Mouse (Mus musculus): ENCODE measurements at regions not wholly inside any gene's neighbourhood (a gene's known extent, or its start where the extent isn't known, plus 50 kb on each side); places are given as distances from the start of the nearest gene placed in this dataset.

DNA sequence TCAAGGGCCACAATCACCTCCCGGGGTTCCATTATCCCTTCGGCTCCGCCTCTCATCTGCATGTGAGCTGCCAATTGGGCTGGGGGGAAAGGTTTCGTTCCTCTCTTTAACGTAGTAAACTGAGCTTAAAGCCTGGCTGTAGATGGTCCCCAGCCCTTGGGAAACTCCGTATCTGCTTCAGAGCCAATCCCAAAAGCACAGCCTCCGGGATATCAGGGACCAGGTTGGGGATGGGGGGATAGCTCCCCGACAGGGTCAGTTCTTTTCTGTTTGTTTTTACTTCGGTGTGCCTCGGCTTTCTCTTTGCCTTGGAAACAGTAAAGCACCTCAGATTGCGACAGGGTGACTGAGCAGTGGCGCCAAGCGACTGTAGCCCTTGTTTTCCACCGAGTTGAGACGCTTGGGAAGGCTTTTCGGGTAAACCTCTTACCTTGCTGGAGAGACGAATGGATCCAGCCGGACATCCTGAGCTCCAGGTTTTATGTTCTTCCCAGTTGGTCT, 64.5 kb downstream of the Tfap2c start:
- peak; percentile 71 for DNase-seq (ENCODE audit: low read depth, low spot score)

- DNase-seq (ENCODE audit: low read depth, low spot score), result no peak
These were observed 65.8 kb downstream of the Tfap2c start for GRCm38 (mm10) chr2:172615148-172615547.

GRCm38 (mm10) chr2:172615582-172615981, 66.2 kb downstream of the Tfap2c start:
- no peak for DNase-seq (ENCODE audit: low read depth, low spot score)

- DNase-seq (ENCODE audit: low read depth, low spot score), result peak; percentile 58
These were observed 69.8 kb downstream of the Tfap2c start for GRCm38 (mm10) chr2:172619168-172619567.

- DNase-seq (ENCODE audit: low read depth, low spot score), result no peak
These were observed 70.6 kb downstream of the Tfap2c start for GRCm38 (mm10) chr2:172620001-172620400.

- DNase-seq (ENCODE audit: low read depth, low spot score), result no peak
These were observed 74.3 kb downstream of the Tfap2c start for GRCm38 (mm10) chr2:172623707-172624106.

DNA sequence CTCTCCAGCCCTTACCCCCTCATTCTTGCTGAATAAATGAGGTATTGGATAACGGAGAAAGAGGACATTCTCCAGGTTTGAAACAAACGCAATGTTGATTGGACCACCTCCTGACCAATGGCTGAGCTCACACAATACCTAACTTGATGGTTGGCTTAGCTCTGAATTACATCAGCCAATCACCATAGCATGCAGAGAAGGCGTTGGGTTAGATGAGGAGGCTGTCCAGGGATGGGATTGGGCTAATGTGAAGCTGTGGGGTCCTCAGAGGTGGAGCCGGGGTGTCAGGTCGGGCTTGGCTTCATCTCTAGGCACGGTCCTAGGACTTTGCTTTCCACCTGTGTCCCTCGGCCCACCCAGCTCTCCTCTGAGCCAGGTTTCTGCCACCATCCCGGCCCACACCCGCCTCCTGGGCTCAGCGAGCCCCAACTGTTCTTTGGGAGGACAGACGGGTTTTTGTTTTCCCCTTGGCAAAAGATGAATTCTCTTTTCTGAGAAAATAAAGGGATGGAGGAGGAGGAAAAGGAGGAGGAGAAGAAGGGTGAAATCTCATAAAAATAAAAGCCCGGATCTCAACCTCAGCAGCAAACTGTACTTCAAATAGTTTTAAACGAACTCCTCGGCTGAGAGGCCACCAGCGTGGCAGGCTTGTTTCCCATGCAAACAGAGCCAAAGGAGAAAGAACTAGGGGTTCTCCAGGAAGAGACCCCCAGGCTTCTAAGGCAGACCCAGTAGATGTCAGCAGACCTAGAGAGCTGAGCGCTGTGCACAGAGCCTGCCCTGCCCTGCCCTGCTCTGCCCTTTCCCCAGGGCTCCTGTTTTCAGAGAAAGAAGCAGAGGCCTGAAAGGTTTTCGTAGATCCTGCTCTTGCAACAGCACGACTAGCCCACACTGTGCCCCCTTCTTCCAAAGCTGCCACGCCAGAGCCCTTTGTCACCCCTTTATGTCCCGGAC, 78.2 kb downstream of the Tfap2c start:
- peak; percentile 80 for DNase-seq (ENCODE audit: low read depth, low spot score)

- no peak for DNase-seq (ENCODE audit: low read depth, low spot score)
These were observed 80.9 kb downstream of the Tfap2c start for GRCm38 (mm10) chr2:172630333-172630732.

DNA sequence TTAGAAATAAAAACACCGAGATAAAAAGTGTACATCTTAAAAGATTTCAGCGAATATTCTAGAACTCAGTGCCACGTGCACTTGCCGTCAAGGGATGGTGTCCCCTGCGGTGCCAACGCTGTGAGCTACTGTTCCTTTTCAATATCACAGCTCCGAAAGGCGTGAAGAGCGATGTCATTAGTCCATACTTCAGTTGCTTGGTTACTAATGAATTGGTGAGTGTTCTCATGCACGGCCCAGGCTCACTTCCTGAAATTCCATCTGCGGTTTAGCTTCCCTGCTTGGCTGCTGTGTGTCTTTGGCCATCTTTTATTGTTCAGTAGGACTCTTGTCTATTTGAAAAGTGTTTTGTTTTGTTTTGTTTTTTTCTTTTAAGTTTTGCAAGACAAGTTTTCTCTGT, 93.2 kb downstream of the Tfap2c start:
- DNase-seq (ENCODE audit: low read depth, low spot score), result no peak

DNA sequence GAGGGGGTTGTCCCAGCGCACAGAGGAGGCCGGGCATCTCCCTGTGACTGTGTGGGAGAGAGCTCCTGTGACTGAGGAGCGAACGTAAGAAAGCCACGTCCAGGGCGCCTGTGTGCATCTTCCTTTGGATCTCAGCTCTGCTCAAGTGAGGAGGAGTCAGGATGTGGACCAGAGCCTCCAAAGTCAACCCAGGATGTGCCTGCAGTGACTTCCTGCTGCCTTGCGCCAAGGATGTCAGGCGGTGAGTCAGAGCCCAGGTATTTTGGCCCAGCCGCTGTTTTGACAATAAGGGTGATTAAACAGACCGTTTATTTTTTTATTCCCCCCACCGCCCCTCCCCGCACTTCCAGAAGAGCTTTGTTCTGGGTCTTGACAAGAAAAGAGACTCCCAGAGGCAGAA, 94.5 kb downstream of the Tfap2c start:
- DNase-seq (ENCODE audit: low read depth, low spot score), result peak; percentile 57

- DNase-seq (ENCODE audit: low read depth, low spot score), result no peak
These were observed 95.1 kb downstream of the Tfap2c start for GRCm38 (mm10) chr2:172644451-172644850.

DNA sequence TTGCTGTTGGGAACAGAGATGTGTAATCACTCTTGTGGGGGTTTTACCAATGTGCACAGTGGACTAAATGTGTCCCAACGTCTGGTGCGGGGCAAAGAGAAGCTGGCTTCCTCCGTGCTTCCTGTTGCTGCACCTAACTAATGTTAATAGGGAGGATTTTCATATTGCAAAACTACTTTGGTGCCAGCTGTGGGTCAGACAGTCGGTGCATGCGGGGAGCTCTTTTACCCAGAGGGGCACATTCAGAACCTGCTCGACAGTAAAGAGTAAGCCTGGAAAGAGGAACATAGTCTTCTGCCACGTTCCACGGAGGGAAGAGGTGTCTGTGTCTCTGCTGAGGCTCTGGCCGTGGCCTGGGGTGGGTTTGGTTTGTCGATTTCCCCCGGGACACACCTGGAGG, 98.7 kb downstream of the Tfap2c start:
- no peak for DNase-seq (ENCODE audit: low read depth, low spot score)

DNA sequence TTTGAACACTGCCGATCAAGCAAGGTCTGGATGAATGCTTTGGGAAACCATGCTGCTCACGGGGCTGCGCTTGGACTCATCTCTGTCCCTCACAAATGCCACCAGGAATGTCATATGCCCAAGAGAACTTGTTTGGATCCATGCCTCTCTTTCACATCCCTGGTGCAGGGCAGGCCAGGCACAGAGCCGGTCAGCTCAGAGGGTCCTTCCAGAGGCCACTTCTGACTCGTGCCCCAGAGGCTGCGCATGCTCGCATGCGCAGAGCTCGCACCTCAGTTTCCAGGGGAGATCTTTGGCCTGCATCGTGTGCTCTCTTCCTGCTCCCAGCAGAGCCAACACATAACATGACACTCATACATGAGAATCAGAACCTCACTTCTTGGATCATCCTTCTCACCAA, 111.1 kb downstream of the Tfap2c start:
- no peak for DNase-seq (ENCODE audit: low read depth, low spot score)

DNA sequence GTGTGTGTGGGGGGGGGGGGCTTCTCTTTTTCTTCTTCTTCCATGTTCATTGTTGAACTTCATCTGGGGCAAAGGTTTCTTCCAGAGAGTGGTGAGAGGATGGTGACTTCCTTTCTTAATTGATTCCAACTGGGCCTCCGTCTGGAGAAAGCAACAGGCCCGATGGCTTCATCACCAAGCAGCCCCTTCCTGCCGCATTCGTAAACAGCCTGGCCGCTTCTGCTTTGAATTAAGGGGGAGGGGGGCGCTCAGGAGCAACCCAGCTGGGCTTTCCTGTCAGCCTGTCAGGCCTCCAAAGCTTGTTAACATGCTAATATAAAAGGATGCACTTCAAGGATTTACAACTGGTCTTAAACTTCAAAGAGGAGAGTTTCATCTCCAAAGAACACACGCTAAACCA, 111.5 kb downstream of the Tfap2c start:
- no peak for DNase-seq (ENCODE audit: low read depth, low spot score)

GRCm38 (mm10) chr2:172661418-172661980, 112.1 kb downstream of the Tfap2c start:
- no peak for DNase-seq (ENCODE audit: low read depth, low spot score)

DNA sequence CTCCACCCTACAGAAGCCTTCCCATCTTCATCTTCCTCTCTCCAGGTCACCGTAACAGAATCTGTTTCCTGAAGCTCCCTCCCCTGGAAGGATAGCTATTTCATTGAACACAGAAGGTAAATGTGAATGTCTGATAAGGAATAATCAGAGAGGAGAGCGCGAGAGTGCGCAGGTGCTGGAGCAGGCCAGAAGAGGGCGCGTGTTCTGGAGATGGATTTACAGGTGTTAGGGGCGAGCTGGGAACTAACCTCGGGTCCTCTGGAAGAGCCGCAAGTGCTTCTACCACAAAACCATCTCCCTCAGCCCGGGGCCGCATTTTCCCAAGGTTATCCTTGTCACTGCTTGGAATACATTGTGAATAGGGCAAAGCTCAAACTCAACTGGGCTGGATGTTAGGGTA, 112.8 kb downstream of the Tfap2c start:
- DNase-seq (ENCODE audit: low read depth, low spot score), result peak; percentile 67

DNA sequence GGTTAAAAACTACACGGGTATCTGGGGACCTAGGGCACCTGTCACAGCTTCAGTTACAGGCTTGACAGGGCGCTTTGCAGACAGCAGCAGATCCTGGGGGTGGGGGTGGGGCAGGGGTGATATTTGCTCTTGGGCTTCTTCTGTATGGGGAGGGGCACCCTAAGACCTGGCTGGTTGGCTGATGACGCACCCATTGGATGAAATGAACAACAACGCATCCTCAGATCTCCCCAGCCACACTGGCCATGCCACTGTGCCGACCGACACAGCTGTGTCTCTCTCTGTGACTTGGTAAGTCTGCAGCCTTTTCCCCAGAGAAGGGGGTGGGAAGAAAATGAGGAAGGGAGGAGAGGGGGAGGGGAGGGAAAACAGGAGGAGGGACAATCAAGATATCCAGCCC, 114.3 kb downstream of the Tfap2c start:
- no peak for DNase-seq (ENCODE audit: low read depth, low spot score)

- peak; percentile 93 for DNase-seq (ENCODE audit: low read depth, low spot score)
These were observed 123.7 kb downstream of the Tfap2c start for GRCm38 (mm10) chr2:172673081-172673480.

GRCm38 (mm10) chr2:172674641-172675040, 125.2 kb downstream of the Tfap2c start:
- peak; percentile 26 for DNase-seq (ENCODE audit: low read depth, low spot score)

- no peak for DNase-seq (ENCODE audit: low read depth, low spot score)
These were observed 125.7 kb downstream of the Tfap2c start for GRCm38 (mm10) chr2:172675081-172675480.

- no peak for DNase-seq (ENCODE audit: low read depth, low spot score)
These were observed 140.8 kb downstream of the Tfap2c start for GRCm38 (mm10) chr2:172690196-172690595.

- DNase-seq (ENCODE audit: low read depth, low spot score), result no peak
These were observed 141.7 kb downstream of the Tfap2c start for GRCm38 (mm10) chr2:172690931-172691651.
